Mouse (Mus musculus) MEL (cell line): ENCODE data around the gene Pde4dip. TPM values are rescaled to one million over a fixed set of nuclear protein-coding genes. Genes with fewer than 3 reads are reported as not detected.

Experiments
- DNase-seq: peaks from one replicate; pipeline ENCODE4 v3.0.0; 2011; ENCODE audit warnings: low read depth, low spot score
- H3K27ac ChIP-seq: 2 replicates; pipeline ENCODE4 v1.5.1; 2012; ENCODE audit warnings: low read depth, mild to moderate bottlenecking, control low read depth, low read length, moderate library complexity; ENCODE audit not compliant: control insufficient read depth
- H3K27me3 ChIP-seq, 2 experiments: fragments of 150-350 bp in 1 of 2; sonication (generic) in 1 of 2; 2 replicates each; pipeline ENCODE4 v1.6.1; 2012; ENCODE audit warnings: low read length in 2 of 2, mild to moderate bottlenecking in 2 of 2, improper control_type of control experiment in 1 of 2, moderate library complexity in 1 of 2; ENCODE audit not compliant: insufficient read depth in 2 of 2, control insufficient read depth in 1 of 2
- H3K36me3 ChIP-seq, 2 experiments: 2 replicates each; pipeline ENCODE4 v1.6.1; 2012 to 2014; ENCODE audit warnings: low read length in 2 of 2, improper control_type of control experiment in 1 of 2, inconsistent platforms in 1 of 2, mild to moderate bottlenecking in 1 of 2; ENCODE audit not compliant: insufficient read depth in 2 of 2, control insufficient read depth in 1 of 2
- H3K4me1 ChIP-seq, 2 experiments: fragments of 150-350 bp in 1 of 2; sonication (generic) in 1 of 2; 2 replicates each; pipeline ENCODE4 v1.6.1; 2012; ENCODE audit warnings: low read length in 2 of 2, improper control_type of control experiment in 1 of 2, mild to moderate bottlenecking in 1 of 2; ENCODE audit not compliant: insufficient read depth in 2 of 2, control insufficient read depth in 1 of 2
- H3K4me3 ChIP-seq, 2 experiments: fragments of 150-350 bp in 1 of 2; sonication (generic) in 1 of 2; 2 replicates each; pipeline ENCODE4 v1.5.1; 2012; ENCODE audit warnings: low read depth in 2 of 2, low read length in 2 of 2, mild to moderate bottlenecking in 2 of 2, moderate library complexity in 2 of 2, control low read depth in 1 of 2, improper control_type of control experiment in 1 of 2; ENCODE audit not compliant: control insufficient read depth in 1 of 2, insufficient read depth in 1 of 2
- H3K79me2 ChIP-seq: 2 replicates; pipeline ENCODE4 v1.6.1; 2012; ENCODE audit warnings: mild to moderate bottlenecking, low read length, moderate library complexity; ENCODE audit not compliant: control insufficient read depth, poor library complexity, insufficient read depth
- H3K9ac ChIP-seq: 2 replicates; pipeline ENCODE4 v1.6.1; 2012; ENCODE audit warnings: low read depth, mild to moderate bottlenecking, control low read depth, low read length, moderate library complexity; ENCODE audit not compliant: control insufficient read depth, poor library complexity, severe bottlenecking
- H3K9me3 ChIP-seq: fragments of 150-350 bp; sonication (generic); replicated peaks from 2 replicates; pipeline ENCODE4 v1.6.1; 2012; ENCODE audit warnings: mild to moderate bottlenecking, low read length, improper control_type of control experiment, moderate library complexity; ENCODE audit not compliant: insufficient read depth
- BHLHE40 ChIP-seq: IDR thresholded peaks from 2 replicates; pipeline ENCODE4 v1.6.1; 2012; ENCODE audit warnings: low read depth, mild to moderate bottlenecking, inconsistent platforms, low read length, improper control_type of control experiment, borderline replicate concordance
- CHD2 ChIP-seq: IDR thresholded peaks from 2 replicates; pipeline ENCODE4 v1.6.1; 2011; ENCODE audit warnings: low read length, improper control_type of control experiment
- ELF1 ChIP-seq: IDR thresholded peaks from 2 replicates; pipeline ENCODE4 v1.6.1; 2014; ENCODE audit warnings: low read depth, mild to moderate bottlenecking, inconsistent platforms, low read length, improper control_type of control experiment, moderate library complexity
- EP300 ChIP-seq, 2 experiments: IDR thresholded peaks; 2 replicates each; pipeline ENCODE4 v1.6.1; 2011; ENCODE audit warnings: improper control_type of control experiment in 2 of 2, low read length in 2 of 2, low read depth in 1 of 2, mild to moderate bottlenecking in 1 of 2
- GABPA ChIP-seq: IDR thresholded peaks from 2 replicates; pipeline ENCODE4 v1.6.1; 2012; ENCODE audit warnings: low read depth, mild to moderate bottlenecking, inconsistent platforms, low read length, improper control_type of control experiment, moderate library complexity
- HCFC1 ChIP-seq: IDR thresholded peaks from 2 replicates; pipeline ENCODE4 v1.6.1; 2012; ENCODE audit warnings: low read depth, mild to moderate bottlenecking, inconsistent platforms, low read length, improper control_type of control experiment, moderate library complexity
- MYB ChIP-seq: IDR thresholded peaks from 2 replicates; pipeline ENCODE4 v1.6.1; 2011; ENCODE audit warnings: mild to moderate bottlenecking, low read depth, low read length, improper control_type of control experiment
- POLR2AphosphoS2 ChIP-seq: IDR thresholded peaks from 2 replicates; pipeline ENCODE4 v1.6.1; 2011; ENCODE audit warnings: low read length, improper control_type of control experiment
- RAD21 ChIP-seq: IDR thresholded peaks from 2 replicates; pipeline ENCODE4 v1.6.1; 2011; ENCODE audit warnings: mild to moderate bottlenecking, low read depth, low read length, improper control_type of control experiment
- SMC3 ChIP-seq: IDR thresholded peaks from 2 replicates; pipeline ENCODE4 v1.6.1; 2011; ENCODE audit warnings: low read depth, low read length, improper control_type of control experiment
- TAL1 ChIP-seq: IDR thresholded peaks from 2 replicates; pipeline ENCODE4 v1.6.1; 2012; ENCODE audit warnings: mild to moderate bottlenecking, inconsistent platforms, low read length, moderate library complexity, mixed read lengths
- TCF12 ChIP-seq: IDR thresholded peaks from 2 replicates; pipeline ENCODE4 v1.6.1; 2014; ENCODE audit warnings: low read depth, mild to moderate bottlenecking, inconsistent platforms, low read length, improper control_type of control experiment, moderate library complexity
- UBTF ChIP-seq: IDR thresholded peaks from 2 replicates; pipeline ENCODE4 v1.6.1; 2012; ENCODE audit warnings: low read depth, mild to moderate bottlenecking, inconsistent platforms, low read length, improper control_type of control experiment, moderate library complexity, borderline replicate concordance; ENCODE audit not compliant: insufficient read depth
- USF1 ChIP-seq: IDR thresholded peaks from 2 replicates; pipeline ENCODE4 v1.6.1; 2014; ENCODE audit warnings: low read depth, mild to moderate bottlenecking, inconsistent platforms, low read length, improper control_type of control experiment, moderate library complexity
- USF2 ChIP-seq, 2 experiments: IDR thresholded peaks; 2 replicates each; pipeline ENCODE4 v1.6.1; 2011 to 2012; ENCODE audit warnings: improper control_type of control experiment in 2 of 2, low read length in 2 of 2, borderline replicate concordance in 1 of 2, inconsistent platforms in 1 of 2, low read depth in 1 of 2, mild to moderate bottlenecking in 1 of 2; ENCODE audit not compliant: insufficient read depth in 1 of 2
- ZKSCAN1 ChIP-seq: IDR thresholded peaks from 2 replicates; pipeline ENCODE4 v1.6.1; 2012; ENCODE audit warnings: low read depth, mild to moderate bottlenecking, inconsistent platforms, low read length, improper control_type of control experiment, moderate library complexity
- polyA plus RNA-seq, 2 experiments: library from polyadenylated mRNA; stranded (reverse) in 1 of 2; unstranded in 1 of 2; fragments of >175 nt in 1 of 2; fragments of >200 nt in 1 of 2; gene quantifications; 2 replicates each; pipeline versions ENCODE4 v1.2.1 to v1.2.4; 2012; ENCODE audit warnings: low replicate concordance in 2 of 2, low read depth in 1 of 2; ENCODE audit not compliant: insufficient read length in 2 of 2, insufficient read depth in 1 of 2, missing spikeins in 1 of 2
- total RNA-seq: library from RNA; depleted of rRNA; stranded (reverse); fragments of 300-350 nt; gene quantifications from 2 replicates; pipeline ENCODE4 v1.2.3, GENCODE M21; 2012

The Pde4dip gene
- total and polyA plus RNA-seq, 3 experiments, result 47.6 to 52.4 TPM; not detected in 1

- no peak overlapping the region for H3K27ac ChIP-seq
- peaks cover 0 to 12% of the 10 kb centered on the region in 2 experiments; a peak in 2 of 4 replicates for H3K36me3 ChIP-seq
- no peak for DNase-seq
- no peaks in the 10 kb centered on the region for H3K79me2 ChIP-seq
- H3K4me1 ChIP-seq, result no peaks in the 10 kb centered on the region
- no peaks in the 10 kb centered on the region for H3K9me3 ChIP-seq
- no peaks in the 10 kb centered on the region for H3K27me3 ChIP-seq
- H3K4me3 ChIP-seq, result no peak overlapping the region
- no peak overlapping the region for H3K9ac ChIP-seq
- TF ChIP-seq UBTF, result no peak
- TF ChIP-seq GABPA, result no peak
- TF ChIP-seq BHLHE40, result no peak
- no peak for TF ChIP-seq USF1
- TF ChIP-seq TAL1, result no peak
- no peak for TF ChIP-seq HCFC1
- no peak for TF ChIP-seq USF2 (IDR thresholded peaks at IDR 0.05; ENCODE audit: borderline replicate concordance in 1 of 2, insufficient read depth in 1 of 2, low read depth in 1 of 2, low read length in 2 of 2)
- no peak for TF ChIP-seq EP300 (IDR thresholded peaks at IDR 0.05; ENCODE audit: low read depth in 1 of 2, low read length in 2 of 2)
- no peak for TF ChIP-seq ELF1
- TF ChIP-seq MYB, result no peak
- no peak for TF ChIP-seq RAD21
- no peak for TF ChIP-seq ZKSCAN1
Measured at GRCm38 (mm10) chr3:97748789-97749188, 139.7 kb downstream of the Pde4dip start.

- Histone ChIP-seq H3K9me3 (no peaks in the 10 kb centered on the region), H3K9ac (no peak overlapping the region), H3K27me3 (no peaks in the 10 kb centered on the region), H3K36me3 (peaks cover 0 to 9% of the 10 kb centered on the region in 2 experiments; a peak in 1 of 4 replicates), H3K4me1 (no peaks in the 10 kb centered on the region), H3K27ac (no peak overlapping the region), H3K4me3 (no peak overlapping the region)
- no peak for DNase-seq
- no peak for TF ChIP-seq TAL1
- no peak for TF ChIP-seq TCF12
- no peak for TF ChIP-seq CHD2
- TF ChIP-seq, all 39 proteins: peak for 0
- no peaks in the 10 kb centered on the region for H3K79me2 ChIP-seq
Measured at GRCm38 (mm10) chr3:97742841-97743240, 145.7 kb downstream of the Pde4dip start.

- H3K27ac ChIP-seq, result no peak overlapping the region
- H3K9me3 ChIP-seq, result no peaks in the 10 kb centered on the region
- TF ChIP-seq GABPA (no peak), POLR2AphosphoS2 (0 out of 2 replicates have a peak, but pooled peaks have one; percentile 14), BHLHE40 (no peak), TAL1 (no peak), SMC3 (no peak), ELF1 (no peak), CHD2 (no peak)
- no peak overlapping the region for H3K9ac ChIP-seq
- DNase-seq, result no peak
- H3K36me3 ChIP-seq, result no peaks in the 10 kb centered on the region
- H3K4me1 ChIP-seq, result no peaks in the 10 kb centered on the region
- 0 out of 4 replicates have a peak, but pooled peaks cover 0 to 1% of the 10 kb centered on the region in 2 experiments for H3K27me3 ChIP-seq
- no peak overlapping the region for H3K4me3 ChIP-seq
- no peaks in the 10 kb centered on the region for H3K79me2 ChIP-seq
Measured at GRCm38 (mm10) chr3:97735575-97735974, 152.9 kb downstream of the Pde4dip start.
